Mouse (Mus musculus) adrenal gland, postnatal 10 days (tissue): ENCODE measurements around the gene Sdc4. TPM values are rescaled to one million over a fixed set of nuclear protein-coding genes. Genes with fewer than 3 reads are reported as not detected.
A peak's percentile ranks its signal among the peaks of the same experiment; 100 is the strongest.

Source experiments
- DNase-seq: peaks from one replicate; pipeline ENCODE4 v3.0.0; 2021; ENCODE audit warnings: mixed read lengths
- total RNA-seq, 2 experiments: library from RNA; stranded (reverse); gene quantifications; 2 replicates each; pipeline ENCODE4 v1.2.3; 2021

Gene Sdc4
- total RNA-seq, 2 experiments from 2014 or later, result 101 to 246 TPM

GRCm38 (mm10) chr2:164431676-164432465, 11.8 kb downstream of the Sdc4 start:
- no peak for DNase-seq

- no peak for DNase-seq
Measured at GRCm38 (mm10) chr2:164430697-164431096, 13.0 kb downstream of the Sdc4 start.

DNA sequence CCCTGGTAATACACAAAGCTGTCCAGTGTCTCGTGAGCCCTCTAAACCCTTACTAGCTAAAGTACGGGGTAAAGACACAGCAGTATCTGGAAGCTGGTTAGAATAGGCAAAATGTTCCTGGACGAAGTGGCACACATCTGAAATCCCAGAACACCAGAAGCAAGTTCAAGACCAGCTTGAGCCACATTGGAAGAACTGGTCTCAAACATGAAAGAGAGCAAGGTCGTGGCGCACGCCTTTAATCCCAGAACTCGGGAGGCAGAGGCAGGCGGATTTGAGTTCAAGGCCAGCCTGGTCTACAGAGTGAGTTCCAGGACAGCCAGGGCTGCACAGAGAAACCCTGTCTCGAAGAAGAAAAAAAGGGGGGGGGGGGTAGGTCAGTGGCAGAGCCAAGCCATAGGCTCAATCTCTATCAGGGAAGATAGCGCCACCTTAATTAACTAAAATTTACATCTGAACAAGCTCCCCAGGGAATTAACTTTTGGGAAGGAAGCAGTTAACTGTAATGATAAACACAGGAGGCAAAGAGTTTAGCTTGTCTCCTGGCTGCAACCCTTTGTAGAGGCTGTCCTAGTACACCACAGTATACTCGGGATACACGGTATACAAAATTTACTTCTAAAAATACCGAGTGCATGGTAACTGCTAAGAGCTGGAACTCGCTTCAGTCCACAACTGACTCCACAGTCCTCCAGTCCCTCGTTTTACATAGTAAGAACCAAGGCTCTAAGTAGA, 13.6 kb downstream of the Sdc4 start:
- DNase-seq, result no peak

- no peak for DNase-seq
Measured at GRCm38 (mm10) chr2:164428451-164428850, 15.2 kb downstream of the Sdc4 start.

DNA sequence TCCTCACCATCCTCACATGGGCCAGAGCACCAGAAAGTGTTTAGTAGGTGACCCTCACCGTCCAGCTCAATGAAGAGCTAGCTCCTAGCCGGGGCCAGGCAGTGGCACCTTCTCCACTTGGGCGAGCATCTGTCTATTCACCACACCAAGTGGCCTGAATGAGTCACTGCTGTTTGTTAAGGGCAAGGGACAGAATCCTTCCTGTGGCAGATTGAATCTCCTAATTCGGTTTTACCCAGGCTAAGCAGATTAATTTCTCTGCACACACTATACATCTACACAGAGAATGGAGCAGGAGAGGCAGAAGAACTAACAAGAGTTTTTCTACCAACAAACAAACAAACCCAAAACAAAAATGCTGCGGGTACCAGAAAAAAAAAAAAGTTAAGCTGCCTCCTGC, 16.7 kb downstream of the Sdc4 start:
- DNase-seq, result no peak

- no peak for DNase-seq
Measured at GRCm38 (mm10) chr2:164426121-164426520, 17.6 kb downstream of the Sdc4 start.

DNA sequence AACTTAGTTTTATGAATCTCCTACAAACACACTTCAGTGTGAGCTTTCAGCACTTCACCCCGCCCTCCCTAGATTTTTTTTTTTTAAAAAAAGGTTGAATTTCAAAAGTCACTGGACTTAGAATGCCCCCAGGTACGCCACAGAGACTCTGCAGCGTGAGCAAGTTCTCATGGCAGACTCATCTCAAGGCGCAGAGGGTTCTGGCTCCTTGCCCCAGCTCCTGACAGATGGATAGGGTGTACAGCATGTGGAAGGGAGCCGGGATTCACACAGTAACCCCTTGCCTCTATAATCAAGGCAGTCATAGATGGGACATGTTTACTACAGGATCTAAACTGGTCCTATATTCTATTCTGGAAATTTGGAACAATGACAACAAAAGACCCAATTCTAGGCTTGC, 18.3 kb downstream of the Sdc4 start:
- no peak for DNase-seq

DNA sequence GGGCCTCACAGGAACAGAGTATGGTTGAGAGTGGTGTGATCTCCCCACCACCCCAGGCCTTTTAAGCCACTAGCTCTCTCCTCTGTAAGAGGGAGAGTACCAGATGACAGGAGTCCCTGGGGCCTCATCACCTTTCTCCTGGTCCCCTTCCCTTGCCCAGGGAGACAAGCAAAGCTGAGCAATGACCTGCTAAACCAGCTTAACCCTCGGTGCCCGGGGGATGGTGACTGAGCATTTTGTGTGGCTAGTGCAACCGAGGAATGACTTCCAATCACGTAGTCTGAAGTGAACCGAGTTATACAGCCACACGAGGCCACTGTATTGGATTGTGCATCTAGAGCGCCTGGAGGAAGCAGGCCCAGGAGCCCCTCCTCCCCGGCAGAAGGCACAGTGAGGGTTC, 19.3 kb downstream of the Sdc4 start:
- no peak for DNase-seq

GRCm38 (mm10) chr2:164423464-164423863, 20.2 kb downstream of the Sdc4 start:
- peak; percentile 47 for DNase-seq

DNA sequence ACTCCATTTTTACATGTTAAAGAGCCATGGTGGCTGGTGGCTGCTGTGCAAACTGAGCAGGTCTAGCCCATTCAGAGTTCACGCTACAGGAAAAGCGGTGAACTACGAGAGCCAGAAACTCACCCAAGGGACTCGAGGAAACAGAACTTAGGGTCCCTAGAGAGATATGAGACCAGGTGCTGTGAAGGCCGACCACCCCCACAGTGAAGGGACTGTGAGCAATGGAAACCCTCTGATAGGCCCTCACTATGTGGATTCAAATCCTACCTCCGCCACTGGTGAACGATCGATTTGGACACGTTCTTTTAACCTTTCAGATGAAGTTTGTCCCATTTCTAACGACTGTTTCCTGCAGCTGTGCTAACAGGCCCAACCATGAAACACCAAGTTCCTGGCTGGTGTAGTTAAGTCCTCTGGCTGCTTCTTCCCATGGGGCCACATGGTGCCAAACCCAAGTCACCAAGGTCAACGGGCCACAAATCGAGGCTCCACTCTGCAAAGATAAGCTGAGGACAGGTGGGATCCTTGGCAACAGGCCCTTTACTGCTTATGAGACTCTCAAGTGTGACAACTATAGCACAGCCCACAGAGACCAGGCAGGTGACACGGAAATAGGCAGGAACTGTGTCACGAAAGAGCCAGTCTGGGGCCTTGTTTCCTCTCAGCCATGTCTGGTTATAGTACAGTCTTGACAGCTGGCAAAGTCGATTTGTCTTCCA, 20.9 kb downstream of the Sdc4 start:
- peak; percentile 68 for DNase-seq

DNA sequence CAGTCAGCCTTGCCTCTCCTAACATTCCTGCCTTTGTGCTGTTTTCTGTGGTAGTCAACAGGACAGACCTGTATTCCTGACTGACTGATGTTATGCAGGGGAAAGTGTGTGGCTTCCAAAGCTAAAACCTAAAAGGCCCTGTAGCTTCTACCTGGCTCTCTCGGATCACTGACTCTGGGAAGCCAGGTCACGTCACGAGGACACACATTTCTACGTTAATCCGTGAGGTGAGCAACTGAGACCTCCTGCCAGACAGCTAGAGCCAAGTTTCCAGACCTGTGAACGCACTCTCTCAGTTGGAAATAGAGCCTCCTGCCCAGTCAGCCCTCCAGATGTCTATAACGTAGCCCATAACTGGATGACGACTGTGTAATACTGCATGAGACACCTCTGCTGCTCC, 21.7 kb downstream of the Sdc4 start:
- DNase-seq, result no peak

GRCm38 (mm10) chr2:164421306-164421705, 22.4 kb downstream of the Sdc4 start:
- no peak for DNase-seq

DNA sequence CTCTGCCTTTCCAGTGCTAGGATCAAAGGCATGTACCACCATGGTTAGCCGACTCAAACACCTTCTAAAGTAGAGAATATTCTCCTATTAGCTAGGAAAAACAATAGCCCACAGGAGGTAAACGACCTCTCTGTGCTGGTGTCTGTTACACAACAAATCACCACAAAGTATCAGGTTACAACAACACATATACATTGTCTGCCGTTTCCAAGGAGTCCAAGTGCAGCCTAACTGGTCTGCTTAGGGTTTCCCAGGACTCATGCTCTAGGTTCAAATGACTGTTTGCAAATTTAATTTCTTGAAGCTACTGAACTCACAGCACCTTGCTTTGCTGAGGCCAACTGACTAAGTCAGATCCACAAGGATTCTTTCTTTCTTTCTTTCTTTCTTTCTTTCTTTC, 24.2 kb downstream of the Sdc4 start:
- no peak for DNase-seq

DNA sequence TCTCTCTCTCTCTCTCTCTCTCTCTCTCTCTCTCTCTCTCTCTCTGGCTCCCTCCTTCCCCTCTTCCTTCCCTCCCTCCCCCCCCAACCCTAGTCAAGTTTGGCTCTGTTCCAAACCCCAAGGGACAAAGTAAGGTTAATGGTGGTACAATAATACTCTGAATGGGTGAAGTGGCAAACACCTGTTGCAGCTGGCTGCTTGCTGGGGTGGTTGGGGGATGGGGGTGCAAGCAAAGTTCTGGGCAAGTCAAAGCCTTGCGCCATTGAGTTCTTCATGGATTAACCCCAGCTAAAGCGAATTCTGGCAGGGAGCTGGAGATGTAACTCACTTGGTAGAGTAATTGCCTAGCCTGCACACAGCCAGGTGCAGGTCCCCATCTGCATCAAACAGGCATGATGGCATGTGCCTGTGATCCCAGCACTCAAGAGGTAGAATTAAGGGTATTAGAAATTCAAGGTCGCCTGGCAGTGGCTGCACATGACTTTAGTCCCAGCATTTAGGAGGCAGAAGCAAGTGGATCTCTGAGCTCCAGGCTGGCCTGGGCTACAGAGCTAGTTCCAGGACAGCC, 25.3 kb downstream of the Sdc4 start:
- DNase-seq, result no peak

GRCm38 (mm10) chr2:164417198-164417597, 26.5 kb downstream of the Sdc4 start:
- peak; percentile 56 for DNase-seq

DNA sequence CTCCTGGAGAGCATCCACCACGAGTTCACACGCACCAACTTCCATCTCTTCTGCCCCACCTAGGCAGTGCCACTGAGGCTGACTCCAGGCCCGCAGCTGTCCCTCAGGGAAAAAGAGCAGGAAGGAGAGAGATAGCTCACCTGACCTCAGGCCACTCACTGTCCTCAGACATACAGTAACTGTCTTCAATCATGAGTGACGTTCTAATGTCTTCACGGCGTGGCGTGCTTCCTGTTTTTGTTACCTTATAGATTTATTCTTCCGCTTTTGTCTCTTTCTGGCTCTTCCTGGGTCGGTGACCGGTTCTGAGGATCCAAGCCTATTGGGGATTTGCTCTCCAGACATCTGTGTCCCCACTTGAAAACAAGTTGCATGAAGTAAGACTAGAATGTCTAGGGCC, 29.1 kb downstream of the Sdc4 start:
- DNase-seq, result no peak

GRCm38 (mm10) chr2:164414167-164414566, 29.5 kb downstream of the Sdc4 start:
- DNase-seq, result no peak

DNA sequence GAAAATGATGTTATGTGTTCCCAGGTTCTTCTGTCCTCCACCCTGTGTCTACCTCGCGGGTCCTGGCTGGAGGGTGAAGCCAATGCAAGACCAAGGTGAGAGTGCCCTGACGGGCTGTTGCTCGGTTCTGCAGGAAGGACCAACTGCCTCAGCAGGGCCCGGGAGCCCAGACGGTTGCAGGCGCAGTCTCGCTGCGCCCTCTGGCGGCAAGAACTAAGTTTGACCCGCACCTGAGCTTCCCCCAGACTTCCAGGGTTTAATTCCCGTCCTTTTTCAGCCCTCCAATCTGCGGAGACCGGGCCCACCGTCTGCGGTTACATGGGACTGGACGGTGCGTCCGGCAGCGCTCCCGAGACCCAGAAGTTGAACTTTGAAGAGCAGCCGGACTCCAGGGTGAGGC, 36.0 kb downstream of the Sdc4 start:
- peak; percentile 82 for DNase-seq

GRCm38 (mm10) chr2:164405519-164405918, 38.2 kb downstream of the Sdc4 start:
- no peak for DNase-seq

DNA sequence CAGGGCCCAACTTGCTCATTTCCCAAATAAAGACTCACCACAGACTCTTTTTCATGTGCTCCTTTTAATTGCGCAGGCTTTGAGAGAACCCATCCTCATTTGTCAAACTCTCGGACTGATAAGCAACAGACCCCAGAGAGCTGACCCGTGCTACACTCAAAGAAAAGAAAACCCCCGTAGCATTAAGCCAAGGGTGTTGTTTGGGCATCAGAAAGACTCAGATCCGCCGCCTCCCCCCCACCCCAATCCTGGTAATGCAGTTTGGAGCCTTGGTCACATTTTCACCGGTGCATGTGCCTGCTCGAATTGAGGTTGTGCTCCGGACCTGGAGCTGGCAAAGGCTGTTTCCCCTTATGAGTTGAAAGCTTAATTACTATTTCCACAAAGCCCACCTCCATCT, 38.6 kb downstream of the Sdc4 start, which contains the start of gene Matn4:
Gene Matn4 (minus strand): TSS at position 101 of the 400 bp plus-strand sequence.
- no peak for DNase-seq

- peak; percentile 64 for DNase-seq
Measured at GRCm38 (mm10) chr2:164404082-164404990, 39.4 kb downstream of the Sdc4 start.
